Mouse (Mus musculus) thymus, adult 2 months (tissue): ENCODE results near the gene Syt1.

Source experiments
- CTCF ChIP-seq: fragments of 200-500 bp; IDR thresholded peaks from 2 replicates; pipeline ENCODE4 v1.5.1; 2012; ENCODE audit warnings: mild to moderate bottlenecking, control low read depth, low read length, moderate library complexity, borderline replicate concordance; ENCODE audit not compliant: control insufficient read depth, poor library complexity, insufficient read depth; ENCODE audit errors: extremely low read depth
- POLR2A ChIP-seq: fragments of 200-500 bp; IDR thresholded peaks from 2 replicates; pipeline ENCODE4 v1.6.1; 2012; ENCODE audit warnings: mild to moderate bottlenecking, low read length, control low read depth, moderate library complexity; ENCODE audit not compliant: control insufficient read depth, poor library complexity, insufficient read depth; ENCODE audit errors: extremely low read depth

GRCm38 (mm10) chr10:108450401-108450800, 560.4 kb downstream of the Syt1 start:
- TF ChIP-seq POLR2A (no peak), CTCF (no peak)
